8 mouse cellular contexts compared by ENCODE assay signal in genomic region chr16:72221912-72222502, GRCm38 (mm10).
DNase-seq lines count a peak whose midpoint lies in the region; ATAC-seq and TF ChIP-seq lines count a peak whose summit lies in the region.

No protein-coding gene starts in this region.

- DNase-seq in embryonic facial prominence, embryonic 11.5 days (ENCODE audit: low spot score), result no peak
- no peak for DNase-seq in embryonic facial prominence, embryonic 10.5 days (ENCODE audit: low spot score)
- peak; percentile 61 for DNase-seq in Muller cell, postnatal 12 days (ENCODE audit: inconsistent ontology term)
- DNase-seq in forebrain, postnatal 0 days, result peak; percentile 80
- peak; percentile 88 for DNase-seq in midbrain, embryonic 11.5 days (ENCODE audit: low spot score, missing footprints)
- no peak for DNase-seq in urinary bladder, postnatal 36 days (ENCODE audit: low spot score in 2 of 2)
- DNase-seq in T-cell, adult 2 months (ENCODE audit: low spot score), result no peak
- no peak for DNase-seq in spleen, postnatal 10 days (ENCODE audit: low spot score in 2 of 2)

- no peaks in the 10 kb centered on the region for H3K9me3 ChIP-seq in embryonic facial prominence, embryonic 11.5 days (replicated peaks; ENCODE audit: control insufficient read depth, low read length)
- no peaks in the 10 kb centered on the region for H3K9me3 ChIP-seq in embryonic facial prominence, embryonic 10.5 days
- no peaks in the 10 kb centered on the region for H3K9me3 ChIP-seq in forebrain, postnatal 0 days (ENCODE audit: low read length)
- H3K9me3 ChIP-seq in midbrain, embryonic 11.5 days (ENCODE audit: control insufficient read depth, low read length), result no peaks in the 10 kb centered on the region

- H3K4me2 ChIP-seq in embryonic facial prominence, embryonic 11.5 days (ENCODE audit: low read depth, low read length), result no peak overlapping the region
- 0 out of 2 replicates have a peak overlapping the region, but pooled peaks have one; percentile 23 for H3K4me2 ChIP-seq in forebrain, postnatal 0 days (ENCODE audit: low read depth)
- no peak overlapping the region for H3K4me2 ChIP-seq in midbrain, embryonic 11.5 days

- ATAC-seq in embryonic facial prominence, embryonic 11.5 days (replicated peaks; ENCODE audit: insufficient number of reproducible peaks, low FRiP score, low TSS enrichment, low read depth), result 0 out of 2 replicates have a peak, but pooled peaks have one; percentile 48
- peak; percentile 92 for ATAC-seq in forebrain, postnatal 0 days
- ATAC-seq in midbrain, embryonic 11.5 days (ENCODE audit: low FRiP score), result peak; percentile 89

- no peak overlapping the region for H3K9ac ChIP-seq in embryonic facial prominence, embryonic 11.5 days (replicated peaks; ENCODE audit: low read length)
- no peak overlapping the region for H3K9ac ChIP-seq in forebrain, postnatal 0 days
- H3K9ac ChIP-seq in midbrain, embryonic 11.5 days (ENCODE audit: low read length), result no peak overlapping the region

- no peak overlapping the region for H3K4me3 ChIP-seq in embryonic facial prominence, embryonic 11.5 days (ENCODE audit: low read depth, low read length)
- no peak overlapping the region for H3K4me3 ChIP-seq in embryonic facial prominence, embryonic 10.5 days
- no peak overlapping the region for H3K4me3 ChIP-seq in forebrain, postnatal 0 days (ENCODE audit: low read depth, low read length)
- H3K4me3 ChIP-seq in midbrain, embryonic 11.5 days (ENCODE audit: low read depth, low read length), result no peak overlapping the region

- H3K27me3 ChIP-seq in embryonic facial prominence, embryonic 11.5 days (ENCODE audit: control insufficient read depth, insufficient read depth, low read length), result no peaks in the 10 kb centered on the region
- no peaks in the 10 kb centered on the region for H3K27me3 ChIP-seq in embryonic facial prominence, embryonic 10.5 days (replicated peaks; ENCODE audit: low read depth, poor library complexity, severe bottlenecking)
- no peaks in the 10 kb centered on the region for H3K27me3 ChIP-seq in forebrain, postnatal 0 days (ENCODE audit: insufficient read depth, low read length)
- no peaks in the 10 kb centered on the region for H3K27me3 ChIP-seq in midbrain, embryonic 11.5 days (ENCODE audit: control insufficient read depth, insufficient read depth, low read length)

- WGBS in embryonic facial prominence, embryonic 11.5 days, result 48% methylated on average over 3 of the region's 3 CpGs
- 57% methylated on average over 3 of the region's 3 CpGs for WGBS in embryonic facial prominence, embryonic 10.5 days
- WGBS in forebrain, postnatal 0 days, result 4% methylated on average over 3 of the region's 3 CpGs
- WGBS in midbrain, embryonic 11.5 days, result 24% methylated on average over 3 of the region's 3 CpGs

- H3K4me1 ChIP-seq in embryonic facial prominence, embryonic 11.5 days (ENCODE audit: control insufficient read depth, insufficient read depth, low read length), result no peaks in the 10 kb centered on the region
- H3K4me1 ChIP-seq in embryonic facial prominence, embryonic 10.5 days, result 0 out of 2 replicates have a peak, but pooled peaks cover 3% of the 10 kb centered on the region
- peaks cover 5% of the 10 kb centered on the region for H3K4me1 ChIP-seq in forebrain, postnatal 0 days (ENCODE audit: insufficient read depth)
- no peaks in the 10 kb centered on the region for H3K4me1 ChIP-seq in midbrain, embryonic 11.5 days (ENCODE audit: control insufficient read depth, insufficient read depth, low read length)

- H3K27ac ChIP-seq in embryonic facial prominence, embryonic 11.5 days (replicated peaks; ENCODE audit: low read depth, low read length), result no peak overlapping the region
- H3K27ac ChIP-seq in embryonic facial prominence, embryonic 10.5 days (replicated peaks), result no peak overlapping the region
- H3K27ac ChIP-seq in forebrain, postnatal 0 days (ENCODE audit: low read depth, low read length), result peak overlapping the region; percentile 77
- no peak overlapping the region for H3K27ac ChIP-seq in midbrain, embryonic 11.5 days (ENCODE audit: low read depth, low read length)

- TF ChIP-seq CTCF in forebrain, postnatal 0 days (IDR thresholded peaks at IDR 0.05; ENCODE audit: low read depth), result 0 out of 2 replicates have a peak, but pooled peaks have one; percentile 25

- H3K36me3 ChIP-seq in embryonic facial prominence, embryonic 11.5 days (replicated peaks; ENCODE audit: control insufficient read depth, insufficient read depth, low read depth, low read length), result no peaks in the 10 kb centered on the region
- no peaks in the 10 kb centered on the region for H3K36me3 ChIP-seq in embryonic facial prominence, embryonic 10.5 days (replicated peaks)
- H3K36me3 ChIP-seq in forebrain, postnatal 0 days (ENCODE audit: insufficient read depth), result no peaks in the 10 kb centered on the region
- no peaks in the 10 kb centered on the region for H3K36me3 ChIP-seq in midbrain, embryonic 11.5 days (ENCODE audit: control insufficient read depth, insufficient read depth, low read length)

Comparison
In these comparisons a context has a peak if more than half of its experiments do, and no peak if none do; other contexts are left out.
1. DNase-seq: peak in Muller cell, postnatal 12 days (single experiment), forebrain, postnatal 0 days (single experiment) and midbrain, embryonic 11.5 days (single experiment); none in embryonic facial prominence, embryonic 11.5 days (single experiment), embryonic facial prominence, embryonic 10.5 days (single experiment), urinary bladder, postnatal 36 days (0 of 2), T-cell, adult 2 months (single experiment) and spleen, postnatal 10 days (0 of 2).
2. Peak in every context shown above with its lines, with median percentiles within 50 percentile points of each other: ATAC-seq.